Mouse (Mus musculus) neural tube, embryonic 15.5 days (tissue): ENCODE measurements around the gene Syt8. TPM values are rescaled to one million over a fixed set of nuclear protein-coding genes. Genes with fewer than 3 reads are reported as not detected.

ENCODE experiments used
- ATAC-seq: fragments of 200-750 bp; cut with Nextera tagmentation; 2 replicates; pipeline ENCODE4 v1.8.0; 2017; ENCODE audit warnings: mild to moderate bottlenecking, moderate TSS enrichment, moderate library complexity; ENCODE audit not compliant: low FRiP score
- H3K27ac ChIP-seq: fragments of 300-500 bp; sonication (generic); replicated peaks from 2 replicates; pipeline ENCODE4 v1.5.1; 2015; ENCODE audit warnings: mild to moderate bottlenecking, inconsistent platforms
- H3K27me3 ChIP-seq: fragments of 300-500 bp; sonication (generic); replicated peaks from 2 replicates; pipeline ENCODE4 v1.6.1; 2015; ENCODE audit warnings: inconsistent platforms
- H3K36me3 ChIP-seq: fragments of 300-500 bp; sonication (generic); 2 replicates; pipeline ENCODE4 v1.6.1; 2015; ENCODE audit warnings: inconsistent platforms
- H3K4me1 ChIP-seq: fragments of 300-500 bp; sonication (generic); 2 replicates; pipeline ENCODE4 v1.6.1; 2015; ENCODE audit warnings: inconsistent platforms
- H3K4me2 ChIP-seq: fragments of 300-500 bp; sonication (generic); 2 replicates; pipeline ENCODE4 v1.6.1; 2015; ENCODE audit warnings: inconsistent platforms, mild to moderate bottlenecking, moderate library complexity
- H3K4me3 ChIP-seq: fragments of 300-500 bp; sonication (generic); replicated peaks from 2 replicates; pipeline ENCODE4 v1.5.1; 2015; ENCODE audit warnings: mild to moderate bottlenecking, inconsistent platforms
- H3K9ac ChIP-seq: fragments of 300-500 bp; sonication (generic); replicated peaks from 2 replicates; pipeline ENCODE4 v1.6.1; 2015; ENCODE audit warnings: mild to moderate bottlenecking, inconsistent platforms
- H3K9me3 ChIP-seq: fragments of 300-500 bp; sonication (generic); replicated peaks from 2 replicates; pipeline ENCODE4 v1.6.1; 2016; ENCODE audit warnings: inconsistent platforms
- WGBS: fragments of 180-500 bp; shearing (Covaris S2); methylation state at CpG from one replicate; pipeline ENCODE4 v1.1.7; 2015; ENCODE audit warnings: mixed read lengths; 5-methylcytosine and 5-hydroxymethylcytosine counted together
- polyA plus RNA-seq: library from polyadenylated mRNA; unstranded; fragments of >200 nt; fragmentation: Nextera tagmentation; extraction: Ambion mirVana; gene quantifications from 2 replicates; pipeline ENCODE4 v1.2.1, GENCODE M21; 2015

The Syt8 gene
- polyA plus RNA-seq, 1 experiment from 2014 or later: 0.14 TPM

GRCm38 (mm10) chr7:142413285-142413684, 21.4 kb upstream of the Syt8 start:
- Histone ChIP-seq H3K27ac (no peak overlapping the region), H3K9ac (no peak overlapping the region), H3K4me1 (no peaks in the 10 kb centered on the region), H3K4me3 (no peak overlapping the region), H3K9me3 (no peaks in the 10 kb centered on the region), H3K36me3 (no peaks in the 10 kb centered on the region), H3K4me2 (no peak overlapping the region), H3K27me3 (no peaks in the 10 kb centered on the region)
- ATAC-seq: no peak
- 97% methylated on average over 6 of the region's 6 CpGs for WGBS

GRCm38 (mm10) chr7:142415314-142415713, 19.3 kb upstream of the Syt8 start:
- no peak for ATAC-seq
- H3K9me3 ChIP-seq: no peaks in the 10 kb centered on the region
- H3K4me1 ChIP-seq: no peaks in the 10 kb centered on the region
- no peaks in the 10 kb centered on the region for H3K36me3 ChIP-seq
- H3K27ac ChIP-seq: no peak overlapping the region
- WGBS: 73% methylated on average over 4 of the region's 4 CpGs
- H3K4me3 ChIP-seq: no peak overlapping the region
- no peaks in the 10 kb centered on the region for H3K27me3 ChIP-seq
- no peak overlapping the region for H3K9ac ChIP-seq
- H3K4me2 ChIP-seq: no peak overlapping the region

- H3K27ac ChIP-seq: no peak overlapping the region
- no peak overlapping the region for H3K4me2 ChIP-seq
- no peaks in the 10 kb centered on the region for H3K36me3 ChIP-seq
- H3K9me3 ChIP-seq: no peaks in the 10 kb centered on the region
- 82% methylated on average over 3 of the region's 3 CpGs for WGBS
- no peak for ATAC-seq
- no peaks in the 10 kb centered on the region for H3K27me3 ChIP-seq
- H3K4me3 ChIP-seq: no peak overlapping the region
- no peaks in the 10 kb centered on the region for H3K4me1 ChIP-seq
- no peak overlapping the region for H3K9ac ChIP-seq
These were observed 18.4 kb upstream of the Syt8 start for GRCm38 (mm10) chr7:142416225-142416624.

- ATAC-seq: no peak
- 92% methylated on average over 2 of the region's 2 CpGs for WGBS
- no peak overlapping the region for H3K4me2 ChIP-seq
- H3K4me3 ChIP-seq: no peak overlapping the region
- H3K9me3 ChIP-seq: no peaks in the 10 kb centered on the region
- H3K27me3 ChIP-seq: no peaks in the 10 kb centered on the region
- H3K36me3 ChIP-seq: no peaks in the 10 kb centered on the region
- H3K27ac ChIP-seq: no peak overlapping the region
- H3K4me1 ChIP-seq: no peaks in the 10 kb centered on the region
- H3K9ac ChIP-seq: no peak overlapping the region
These were observed 16.6 kb upstream of the Syt8 start for GRCm38 (mm10) chr7:142418027-142418426.

GRCm38 (mm10) chr7:142418679-142419078, 16.0 kb upstream of the Syt8 start:
- H3K9ac ChIP-seq: no peak overlapping the region

GRCm38 (mm10) chr7:142419887-142420286, 14.8 kb upstream of the Syt8 start:
- Histone ChIP-seq H3K27ac (no peak overlapping the region), H3K4me2 (no peak overlapping the region), H3K36me3 (no peaks in the 10 kb centered on the region), H3K9ac (no peak overlapping the region), H3K27me3 (no peaks in the 10 kb centered on the region), H3K4me3 (no peak overlapping the region), H3K4me1 (no peaks in the 10 kb centered on the region), H3K9me3 (no peaks in the 10 kb centered on the region)
- no peak for ATAC-seq
- 90% methylated on average over 5 of the region's 5 CpGs for WGBS

More at GRCm38 (mm10) chr7:142418679-142419078, 16.0 kb upstream of the Syt8 start:
- Histone ChIP-seq H3K4me3 (no peak overlapping the region), H3K9me3 (no peaks in the 10 kb centered on the region), H3K27me3 (no peaks in the 10 kb centered on the region), H3K4me2 (no peak overlapping the region), H3K4me1 (no peaks in the 10 kb centered on the region), H3K36me3 (no peaks in the 10 kb centered on the region), H3K27ac (no peak overlapping the region)
- no peak for ATAC-seq
- 92% methylated on average over 8 of the region's 8 CpGs for WGBS

GRCm38 (mm10) chr7:142421826-142422225, 12.8 kb upstream of the Syt8 start:
- no peaks in the 10 kb centered on the region for H3K36me3 ChIP-seq
- no peak overlapping the region for H3K4me3 ChIP-seq
- 90% methylated on average over 2 of the region's 2 CpGs for WGBS
- no peaks in the 10 kb centered on the region for H3K27me3 ChIP-seq
- H3K9me3 ChIP-seq: no peaks in the 10 kb centered on the region
- no peak overlapping the region for H3K27ac ChIP-seq
- H3K4me1 ChIP-seq: no peaks in the 10 kb centered on the region
- H3K4me2 ChIP-seq: no peak overlapping the region
- ATAC-seq: no peak
- no peak overlapping the region for H3K9ac ChIP-seq

- H3K9ac ChIP-seq: no peak overlapping the region
- no peaks in the 10 kb centered on the region for H3K36me3 ChIP-seq
- H3K4me1 ChIP-seq: peaks cover 11% of the 10 kb centered on the region
- 66% methylated on average over 11 of the region's 11 CpGs for WGBS
- no peak overlapping the region for H3K4me2 ChIP-seq
- no peaks in the 10 kb centered on the region for H3K27me3 ChIP-seq
- H3K9me3 ChIP-seq: no peaks in the 10 kb centered on the region
- H3K27ac ChIP-seq: no peak overlapping the region
- ATAC-seq: no peak
- H3K4me3 ChIP-seq: no peak overlapping the region
These were observed 8.9 kb upstream of the Syt8 start for GRCm38 (mm10) chr7:142425641-142426213.

- Histone ChIP-seq H3K27ac (no peak overlapping the region), H3K9ac (no peak overlapping the region), H3K27me3 (no peaks in the 10 kb centered on the region), H3K36me3 (no peaks in the 10 kb centered on the region), H3K4me2 (no peak overlapping the region), H3K9me3 (no peaks in the 10 kb centered on the region), H3K4me1 (peaks cover 16% of the 10 kb centered on the region), H3K4me3 (no peak overlapping the region)
- ATAC-seq: no peak
- WGBS: 12% methylated on average over 7 of the region's 7 CpGs
These were observed 6.4 kb upstream of the Syt8 start for GRCm38 (mm10) chr7:142428213-142428612.

- H3K4me1 ChIP-seq: peaks cover 16% of the 10 kb centered on the region
- no peak overlapping the region; the same call in 1 of the 2 replicates for H3K4me2 ChIP-seq
- H3K27ac ChIP-seq: peak overlapping the region; percentile 52
- no peaks in the 10 kb centered on the region for H3K9me3 ChIP-seq
- 30% methylated on average over 12 of the region's 12 CpGs for WGBS
- H3K27me3 ChIP-seq: no peaks in the 10 kb centered on the region
- peak; percentile 57; the same call in 1 of the 2 replicates for ATAC-seq
- H3K4me3 ChIP-seq: no peak overlapping the region
- H3K36me3 ChIP-seq: no peaks in the 10 kb centered on the region
- no peak overlapping the region for H3K9ac ChIP-seq
These were observed 4.4 kb upstream of the Syt8 start for GRCm38 (mm10) chr7:142430160-142430678.

GRCm38 (mm10) chr7:142431106-142431505, 3.5 kb upstream of the Syt8 start:
- ATAC-seq: no peak
- H3K36me3 ChIP-seq: no peaks in the 10 kb centered on the region
- H3K4me3 ChIP-seq: no peak overlapping the region
- H3K9ac ChIP-seq: no peak overlapping the region
- H3K4me1 ChIP-seq: peaks cover 16% of the 10 kb centered on the region
- H3K4me2 ChIP-seq: no peak overlapping the region
- no peak overlapping the region for H3K27ac ChIP-seq
- no peaks in the 10 kb centered on the region for H3K27me3 ChIP-seq
- WGBS: 76% methylated on average over 14 of the region's 14 CpGs
- H3K9me3 ChIP-seq: no peaks in the 10 kb centered on the region

GRCm38 (mm10) chr7:142433623-142434022, 1.0 kb upstream of the Syt8 start:
- Histone ChIP-seq H3K27ac (no peak overlapping the region), H3K4me3 (no peak overlapping the region), H3K9me3 (no peaks in the 10 kb centered on the region), H3K9ac (no peak overlapping the region), H3K36me3 (no peaks in the 10 kb centered on the region), H3K4me2 (no peak overlapping the region), H3K27me3 (no peaks in the 10 kb centered on the region), H3K4me1 (peaks cover 16% of the 10 kb centered on the region)
- ATAC-seq: no peak
- 59% methylated on average over 19 of the region's 19 CpGs for WGBS
